Comparison of ENCODE assay signal across 24 mouse cellular contexts in the genomic region with DNA sequence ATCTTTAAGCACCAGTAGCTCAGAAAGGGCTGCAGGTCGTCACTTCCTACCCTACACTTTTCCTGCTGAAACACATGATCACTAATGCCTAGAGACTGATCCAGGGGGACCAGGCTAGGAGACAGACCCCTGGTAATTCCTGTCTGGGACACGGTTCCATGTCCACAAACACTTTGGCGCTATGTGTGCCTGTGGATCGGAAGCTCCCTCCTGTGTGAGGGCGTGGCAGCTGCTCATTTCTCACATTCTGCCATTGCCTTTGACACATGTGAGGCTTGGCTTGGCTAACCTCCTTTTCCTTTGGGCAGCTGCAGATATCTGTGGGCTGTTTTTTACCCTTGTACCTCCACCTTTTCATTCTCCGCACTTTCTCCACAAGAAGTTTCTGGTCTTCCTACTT. TPM values are rescaled to one million over a fixed set of nuclear protein-coding genes. Genes with fewer than 3 reads are reported as not detected.
DNase-seq lines count a peak whose midpoint lies in the region; ATAC-seq and TF ChIP-seq lines count a peak whose summit lies in the region.
"Had no signal": no experiment of that assay in that cellular context is flagged by ENCODE, and none has a peak within 500 bp of the region (broad histone marks: within the 10 kb centered on the region; RNA-seq: fewer than 3 reads in every experiment).

No protein-coding gene starts in this region.

- H3K9ac ChIP-seq in hindbrain, embryonic 11.5 days (ENCODE audit: low read depth, low read length), result no peak overlapping the region
- no peak overlapping the region for H3K9ac ChIP-seq in kidney, postnatal 0 days (ENCODE audit: low read depth, low read length)
- H3K9ac ChIP-seq in embryonic facial prominence, embryonic 14.5 days (ENCODE audit: low read depth, low read length), result no peak overlapping the region
- H3K9ac ChIP-seq in limb, embryonic 14.5 days (ENCODE audit: low read depth, low read length, severe bottlenecking), result no peak overlapping the region
- H3K9ac ChIP-seq: embryonic facial prominence, embryonic 15.5 days; forebrain, embryonic 13.5 days; heart, embryonic 15.5 days; hindbrain, embryonic 13.5 days had no signal

- TF ChIP-seq CTCF in kidney, postnatal 0 days (IDR thresholded peaks at IDR 0.05; ENCODE audit: low read depth), result no peak

- H3K4me2 ChIP-seq in hindbrain, embryonic 11.5 days (replicated peaks; ENCODE audit: low read depth, low read length), result no peak overlapping the region
- H3K4me2 ChIP-seq in kidney, postnatal 0 days (ENCODE audit: low read length), result no peak overlapping the region
- H3K4me2 ChIP-seq in embryonic facial prominence, embryonic 14.5 days (ENCODE audit: low read depth, low read length), result peak overlapping the region; percentile 31; the same call in 1 of the 2 replicates
- no peak overlapping the region for H3K4me2 ChIP-seq in limb, embryonic 14.5 days (replicated peaks; ENCODE audit: low read depth, low read length, severe bottlenecking)
- H3K4me2 ChIP-seq: forebrain, embryonic 13.5 days; heart, embryonic 15.5 days; hindbrain, embryonic 13.5 days; liver, embryonic 11.5 days had no signal

- 68% methylated on average over 6 of the region's 6 CpGs for WGBS in hindbrain, embryonic 10.5 days
- 62% methylated on average over 6 of the region's 6 CpGs for WGBS in hindbrain, embryonic 11.5 days
- WGBS in kidney, postnatal 0 days, result 57% methylated on average over 6 of the region's 6 CpGs
- 61% methylated on average over 6 of the region's 6 CpGs for WGBS in embryonic facial prominence, embryonic 14.5 days
- 59% methylated on average over 6 of the region's 6 CpGs for WGBS in limb, embryonic 14.5 days

- no peaks in the 10 kb centered on the region for H3K9me3 ChIP-seq in hindbrain, embryonic 10.5 days
- H3K9me3 ChIP-seq in hindbrain, embryonic 11.5 days (ENCODE audit: control insufficient read depth, low read length), result no peaks in the 10 kb centered on the region
- H3K9me3 ChIP-seq in kidney, postnatal 0 days (replicated peaks; ENCODE audit: low read length), result no peaks in the 10 kb centered on the region
- no peaks in the 10 kb centered on the region for H3K9me3 ChIP-seq in embryonic facial prominence, embryonic 14.5 days (ENCODE audit: control insufficient read depth, low read length)
- no peaks in the 10 kb centered on the region for H3K9me3 ChIP-seq in limb, embryonic 14.5 days (ENCODE audit: control insufficient read depth, low read length)
- H3K9me3 ChIP-seq: embryonic facial prominence, embryonic 15.5 days; forebrain, embryonic 13.5 days; heart, embryonic 10.5 days; heart, embryonic 15.5 days; hindbrain, embryonic 13.5 days; megakaryocyte, embryonic 14.5 days had no signal

- TF ChIP-seq POLR2A in limb, embryonic 14.5 days (IDR thresholded peaks at IDR 0.05; ENCODE audit: borderline replicate concordance, extremely low read depth, insufficient read depth, insufficient read length), result no peak

- no peak for DNase-seq in hindbrain, embryonic 10.5 days (ENCODE audit: low spot score)
- no peak for DNase-seq in hindbrain, embryonic 11.5 days (ENCODE audit: low spot score)
- DNase-seq in kidney, postnatal 0 days (ENCODE audit: low spot score), result no peak
- DNase-seq in kidney, postnatal 10 days, result no peak
- DNase-seq in embryonic facial prominence, embryonic 14.5 days (ENCODE audit: low spot score), result no peak
- DNase-seq in limb, embryonic 14.5 days (ENCODE audit: low spot score), result no peak
- no peak for DNase-seq in cerebellum, postnatal 4 days (ENCODE audit: low spot score in 2 of 2)
- DNase-seq: adrenal gland, postnatal 10 days; cerebellum, adult 9-10 months; cerebellum, postnatal 36 days; embryo, embryonic 11 days; gastrocnemius, postnatal 10 days; lung, postnatal 36 days; midbrain, embryonic 14.5 days; thymus, adult 18-20 months; thymus, postnatal 25 days had no signal

- peaks cover 12% of the 10 kb centered on the region for H3K4me1 ChIP-seq in hindbrain, embryonic 10.5 days (replicated peaks)
- H3K4me1 ChIP-seq in hindbrain, embryonic 11.5 days (replicated peaks; ENCODE audit: control insufficient read depth, insufficient read depth, low read length), result no peaks in the 10 kb centered on the region; the same call in 1 of the 2 replicates
- H3K4me1 ChIP-seq in kidney, postnatal 0 days (replicated peaks; ENCODE audit: insufficient read depth, low read length), result peaks cover 15% of the 10 kb centered on the region
- H3K4me1 ChIP-seq in embryonic facial prominence, embryonic 14.5 days (ENCODE audit: control insufficient read depth, insufficient read depth, low read length), result peaks cover 18% of the 10 kb centered on the region
- peaks cover 14% of the 10 kb centered on the region; the same call in 1 of the 2 replicates for H3K4me1 ChIP-seq in limb, embryonic 14.5 days (ENCODE audit: control insufficient read depth, insufficient read depth, low read length)

- ATAC-seq in hindbrain, embryonic 11.5 days (ENCODE audit: low FRiP score), result no peak
- ATAC-seq in kidney, postnatal 0 days (replicated peaks; ENCODE audit: low FRiP score, low read depth), result no peak
- no peak for ATAC-seq in embryonic facial prominence, embryonic 14.5 days (ENCODE audit: low read depth)
- no peak for ATAC-seq in limb, embryonic 14.5 days (ENCODE audit: low FRiP score, low read depth)

- H3K36me3 ChIP-seq in hindbrain, embryonic 10.5 days, result no peaks in the 10 kb centered on the region
- H3K36me3 ChIP-seq in hindbrain, embryonic 11.5 days (ENCODE audit: control insufficient read depth, insufficient read depth, low read length), result no peaks in the 10 kb centered on the region
- H3K36me3 ChIP-seq in kidney, postnatal 0 days (ENCODE audit: insufficient read depth, low read length), result no peaks in the 10 kb centered on the region
- no peaks in the 10 kb centered on the region for H3K36me3 ChIP-seq in embryonic facial prominence, embryonic 14.5 days (ENCODE audit: control insufficient read depth, insufficient read depth, low read length)
- H3K36me3 ChIP-seq in limb, embryonic 14.5 days (ENCODE audit: control insufficient read depth, insufficient read depth, low read length), result no peaks in the 10 kb centered on the region
- H3K36me3 ChIP-seq: embryonic facial prominence, embryonic 15.5 days; heart, embryonic 10.5 days; heart, embryonic 15.5 days; hindbrain, embryonic 13.5 days had no signal

- no peaks in the 10 kb centered on the region for H3K27me3 ChIP-seq in hindbrain, embryonic 10.5 days (ENCODE audit: insufficient read depth, poor library complexity, severe bottlenecking)
- H3K27me3 ChIP-seq in hindbrain, embryonic 11.5 days (ENCODE audit: control insufficient read depth, insufficient read depth, low read length), result no peaks in the 10 kb centered on the region
- H3K27me3 ChIP-seq in kidney, postnatal 0 days (ENCODE audit: insufficient read depth, low read length), result no peaks in the 10 kb centered on the region
- H3K27me3 ChIP-seq in embryonic facial prominence, embryonic 14.5 days (replicated peaks; ENCODE audit: control insufficient read depth, insufficient read depth, low read length), result no peaks in the 10 kb centered on the region
- H3K27me3 ChIP-seq in limb, embryonic 14.5 days (ENCODE audit: control insufficient read depth, insufficient read depth, low read length), result no peaks in the 10 kb centered on the region
- H3K27me3 ChIP-seq: embryonic facial prominence, embryonic 15.5 days; forebrain, embryonic 13.5 days; heart, embryonic 15.5 days; hindbrain, embryonic 13.5 days; megakaryocyte, embryonic 14.5 days; Patski had no signal

- H3K4me3 ChIP-seq in hindbrain, embryonic 10.5 days, result no peak overlapping the region
- no peak overlapping the region for H3K4me3 ChIP-seq in hindbrain, embryonic 11.5 days (ENCODE audit: low read depth, low read length)
- no peak overlapping the region for H3K4me3 ChIP-seq in kidney, postnatal 0 days (replicated peaks; ENCODE audit: low read depth, low read length)
- no peak overlapping the region for H3K4me3 ChIP-seq in embryonic facial prominence, embryonic 14.5 days (ENCODE audit: low read depth, low read length)
- no peak overlapping the region for H3K4me3 ChIP-seq in limb, embryonic 14.5 days (replicated peaks; ENCODE audit: low read length)
- H3K4me3 ChIP-seq: embryonic facial prominence, embryonic 15.5 days; forebrain, embryonic 13.5 days; heart, embryonic 10.5 days; heart, embryonic 15.5 days; hindbrain, embryonic 13.5 days; megakaryocyte, embryonic 14.5 days had no signal

- H3K27ac ChIP-seq in hindbrain, embryonic 10.5 days, result 0 out of 2 replicates have a peak overlapping the region, but pooled peaks have one; percentile 40
- H3K27ac ChIP-seq in hindbrain, embryonic 11.5 days (ENCODE audit: low read depth, low read length), result no peak overlapping the region
- peak overlapping the region; percentile 63 for H3K27ac ChIP-seq in kidney, postnatal 0 days
- peak overlapping the region; percentile 28; the same call in 1 of the 2 replicates for H3K27ac ChIP-seq in embryonic facial prominence, embryonic 14.5 days (replicated peaks; ENCODE audit: low read depth, low read length)
- peak overlapping the region; percentile 26; the same call in 1 of the 2 replicates for H3K27ac ChIP-seq in limb, embryonic 14.5 days (replicated peaks; ENCODE audit: low read depth, low read length)
- H3K27ac ChIP-seq: forebrain, embryonic 13.5 days; heart, embryonic 10.5 days; heart, embryonic 15.5 days; hindbrain, embryonic 13.5 days had no signal

RNA-seq across cellular contexts. Expression of gene Snx9, which starts 22.0 kb away (rescaled TPM):
- polyA plus RNA-seq in hindbrain, embryonic 10.5 days (2016; fragmentation: Nextera tagmentation; extraction: Ambion mirVana), result 12.7 and 14.5 TPM in 2 replicates
- 20.7 and 22.5 TPM in 2 replicates for polyA plus RNA-seq in hindbrain, embryonic 11.5 days (2014; fragmentation: Nextera tagmentation; extraction: Ambion mirVana)
- 41.7 and 41.9 TPM in 2 replicates for polyA plus RNA-seq in kidney, postnatal 0 days (2015; fragmentation: Nextera tagmentation; extraction: Ambion mirVana)
- polyA plus RNA-seq in embryonic facial prominence, embryonic 14.5 days (2014; fragmentation: Nextera tagmentation; extraction: Ambion mirVana), result 37.5 and 40.9 TPM in 2 replicates
- 39.1 and 41.3 TPM in 2 replicates for polyA plus RNA-seq in limb, embryonic 14.5 days (2012; rRNA removed)
- 41.9 and 43.4 TPM in 2 replicates for polyA plus RNA-seq in limb, embryonic 14.5 days (2014; fragmentation: Nextera tagmentation; extraction: Ambion mirVana)
